Mouse (Mus musculus): ENCODE measurements at regions not wholly inside any gene's neighbourhood (a gene's known extent, or its start where the extent isn't known, plus 50 kb on each side); places are given as distances from the start of the nearest gene placed in this dataset.

DNA sequence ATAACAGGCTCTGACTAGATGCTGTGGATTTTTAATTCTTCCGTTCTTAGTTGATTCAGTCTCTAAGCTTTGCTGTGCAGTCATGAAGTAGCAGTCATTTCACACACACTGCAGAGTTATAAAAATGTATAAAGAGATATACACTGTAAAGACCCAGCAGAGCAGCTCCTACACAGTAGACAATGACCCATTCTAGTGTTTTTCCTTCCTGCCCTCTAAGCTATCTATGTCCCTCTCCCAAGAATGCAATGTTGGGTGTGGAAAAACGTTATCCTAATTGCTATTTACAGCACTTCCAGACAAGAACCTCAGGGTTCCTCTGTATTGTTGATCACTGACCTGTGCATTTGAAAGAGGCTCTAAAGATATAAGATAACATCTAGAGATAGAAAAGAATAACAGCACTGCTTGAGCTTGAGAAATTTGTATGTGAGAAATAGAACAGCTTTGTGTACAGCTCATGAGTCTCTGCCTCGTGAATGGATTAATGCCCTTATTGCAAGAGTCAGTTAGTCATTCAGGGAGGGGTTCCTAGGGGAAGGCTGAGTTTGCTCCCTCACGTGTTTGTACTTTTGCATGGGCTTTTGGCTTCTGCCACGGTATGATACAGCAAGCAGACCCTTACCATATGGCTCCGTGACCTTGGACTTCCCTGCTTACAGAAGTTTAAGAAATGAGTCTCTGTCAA is 613.0 kb upstream of the A1bg start:
- no peak for TF ChIP-seq POLR2A (IDR thresholded peaks at IDR 0.05; ENCODE audit: borderline replicate concordance, extremely low read depth, insufficient read depth, insufficient read length)
- H3K4me3 ChIP-seq (replicated peaks; ENCODE audit: low read length) = no peak overlapping the region
- DNase-seq (ENCODE audit: low spot score) = no peak
- H3K27ac ChIP-seq (replicated peaks; ENCODE audit: low read depth, low read length) = no peak overlapping the region
- no peak overlapping the region for H3K9ac ChIP-seq (ENCODE audit: low read depth, low read length, severe bottlenecking)
- WGBS = 53% methylated on average over 6 of the region's 6 CpGs
- H3K36me3 ChIP-seq (ENCODE audit: control insufficient read depth, insufficient read depth, low read length) = no peaks in the 10 kb centered on the region
- H3K9me3 ChIP-seq (ENCODE audit: control insufficient read depth, low read length) = no peaks in the 10 kb centered on the region
- no peaks in the 10 kb centered on the region for H3K4me1 ChIP-seq (ENCODE audit: control insufficient read depth, insufficient read depth, low read length)
- no peak overlapping the region for H3K4me2 ChIP-seq (replicated peaks; ENCODE audit: low read depth, low read length, severe bottlenecking)
- no peaks in the 10 kb centered on the region for H3K27me3 ChIP-seq (ENCODE audit: control insufficient read depth, insufficient read depth, low read length)
- no peak for ATAC-seq (ENCODE audit: low FRiP score, low read depth)

DNA sequence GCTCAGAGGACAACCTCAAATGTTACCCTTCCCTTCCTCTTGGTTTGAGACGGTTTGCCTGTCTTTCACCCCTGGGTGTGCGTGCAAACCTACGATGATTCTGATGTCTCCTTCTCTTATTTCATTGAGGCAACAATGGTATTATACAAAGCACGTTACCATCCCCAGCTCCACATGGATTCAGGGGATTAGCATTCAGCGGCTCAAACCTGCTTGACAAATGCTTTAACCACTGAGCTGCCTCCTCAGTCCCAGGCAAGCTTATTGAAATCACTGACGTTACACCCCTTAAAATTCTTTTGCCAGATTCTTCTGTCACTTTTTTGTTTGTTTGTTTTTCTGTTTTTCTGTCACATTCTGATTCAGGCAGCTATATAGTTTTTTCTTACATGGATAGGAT is 612.4 kb upstream of the A1bg start:
- Histone ChIP-seq H3K36me3 (ENCODE audit: control insufficient read depth, insufficient read depth, low read length) (no peaks in the 10 kb centered on the region), H3K4me1 (ENCODE audit: control insufficient read depth, insufficient read depth, low read length) (no peaks in the 10 kb centered on the region), H3K9me3 (ENCODE audit: control insufficient read depth, low read length) (no peaks in the 10 kb centered on the region), H3K27me3 (ENCODE audit: control insufficient read depth, insufficient read depth, low read length) (no peaks in the 10 kb centered on the region), H3K4me2 (replicated peaks; ENCODE audit: low read depth, low read length, severe bottlenecking) (no peak overlapping the region), H3K27ac (replicated peaks; ENCODE audit: low read depth, low read length) (no peak overlapping the region), H3K4me3 (replicated peaks; ENCODE audit: low read length) (no peak overlapping the region), H3K9ac (ENCODE audit: low read depth, low read length, severe bottlenecking) (no peak overlapping the region)
- 70% methylated on average over 6 of the region's 6 CpGs for WGBS
- TF ChIP-seq POLR2A (IDR thresholded peaks at IDR 0.05; ENCODE audit: borderline replicate concordance, extremely low read depth, insufficient read depth, insufficient read length) = no peak
- DNase-seq (ENCODE audit: low spot score) = no peak
- no peak for ATAC-seq (ENCODE audit: low FRiP score, low read depth)

- Histone ChIP-seq H3K36me3 (ENCODE audit: control insufficient read depth, insufficient read depth, low read length) (no peaks in the 10 kb centered on the region), H3K9me3 (ENCODE audit: control insufficient read depth, low read length) (no peaks in the 10 kb centered on the region), H3K9ac (ENCODE audit: low read depth, low read length, severe bottlenecking) (no peak overlapping the region), H3K27ac (replicated peaks; ENCODE audit: low read depth, low read length) (no peak overlapping the region), H3K27me3 (ENCODE audit: control insufficient read depth, insufficient read depth, low read length) (no peaks in the 10 kb centered on the region), H3K4me1 (ENCODE audit: control insufficient read depth, insufficient read depth, low read length) (no peaks in the 10 kb centered on the region), H3K4me3 (replicated peaks; ENCODE audit: low read length) (no peak overlapping the region), H3K4me2 (replicated peaks; ENCODE audit: low read depth, low read length, severe bottlenecking) (no peak overlapping the region)
- ATAC-seq (ENCODE audit: low FRiP score, low read depth) = no peak
- TF ChIP-seq POLR2A (IDR thresholded peaks at IDR 0.05; ENCODE audit: borderline replicate concordance, extremely low read depth, insufficient read depth, insufficient read length) = no peak
- 75% methylated on average over 7 of the region's 7 CpGs for WGBS
- no peak for DNase-seq (ENCODE audit: low spot score)
These were observed 610.0 kb upstream of the A1bg start for GRCm38 (mm10) chr15:61532808-61533207.

- Histone ChIP-seq H3K9ac (ENCODE audit: low read depth, low read length, severe bottlenecking) (no peak overlapping the region), H3K27ac (replicated peaks; ENCODE audit: low read depth, low read length) (no peak overlapping the region), H3K4me2 (replicated peaks; ENCODE audit: low read depth, low read length, severe bottlenecking) (no peak overlapping the region), H3K27me3 (ENCODE audit: control insufficient read depth, insufficient read depth, low read length) (no peaks in the 10 kb centered on the region), H3K4me3 (replicated peaks; ENCODE audit: low read length) (no peak overlapping the region), H3K4me1 (ENCODE audit: control insufficient read depth, insufficient read depth, low read length) (no peaks in the 10 kb centered on the region), H3K36me3 (ENCODE audit: control insufficient read depth, insufficient read depth, low read length) (no peaks in the 10 kb centered on the region), H3K9me3 (ENCODE audit: control insufficient read depth, low read length) (no peaks in the 10 kb centered on the region)
- DNase-seq (ENCODE audit: low spot score) (no peak), ATAC-seq (ENCODE audit: low FRiP score, low read depth) (no peak)
- TF ChIP-seq POLR2A (IDR thresholded peaks at IDR 0.05; ENCODE audit: borderline replicate concordance, extremely low read depth, insufficient read depth, insufficient read length) = no peak
- WGBS = 88% methylated on average over 2 of the region's 2 CpGs
These were observed 609.2 kb upstream of the A1bg start for GRCm38 (mm10) chr15:61532040-61532439.

DNA sequence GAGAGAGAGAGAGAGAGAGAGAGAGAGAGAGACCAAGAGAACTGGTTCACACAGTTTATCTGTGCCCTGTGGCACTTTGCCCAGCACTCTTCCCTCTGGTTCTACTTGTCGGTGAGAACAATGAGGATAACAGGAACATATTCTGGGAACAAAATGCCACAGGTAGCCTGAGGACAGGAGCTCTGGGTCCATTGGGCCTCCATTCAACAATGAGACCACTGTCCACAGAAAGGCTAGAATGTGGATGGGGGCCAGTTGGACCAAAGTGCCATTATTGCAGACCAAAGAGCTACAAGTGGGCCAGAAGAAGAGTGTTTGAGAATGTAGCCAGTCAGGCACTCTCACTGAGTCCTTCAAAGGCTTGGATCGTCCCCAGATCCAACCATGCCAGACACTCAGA is 600.2 kb upstream of the A1bg start:
- Histone ChIP-seq H3K4me2 (replicated peaks; ENCODE audit: low read depth, low read length, severe bottlenecking) (no peak overlapping the region), H3K9ac (ENCODE audit: low read depth, low read length, severe bottlenecking) (no peak overlapping the region), H3K27ac (replicated peaks; ENCODE audit: low read depth, low read length) (no peak overlapping the region), H3K4me1 (ENCODE audit: control insufficient read depth, insufficient read depth, low read length) (no peaks in the 10 kb centered on the region), H3K4me3 (replicated peaks; ENCODE audit: low read length) (no peak overlapping the region), H3K9me3 (ENCODE audit: control insufficient read depth, low read length) (no peaks in the 10 kb centered on the region), H3K36me3 (ENCODE audit: control insufficient read depth, insufficient read depth, low read length) (no peaks in the 10 kb centered on the region), H3K27me3 (ENCODE audit: control insufficient read depth, insufficient read depth, low read length) (no peaks in the 10 kb centered on the region)
- WGBS = 87% methylated on average over 2 of the region's 2 CpGs
- TF ChIP-seq POLR2A (IDR thresholded peaks at IDR 0.05; ENCODE audit: borderline replicate concordance, extremely low read depth, insufficient read depth, insufficient read length) = no peak
- ATAC-seq (ENCODE audit: low FRiP score, low read depth) = no peak
- no peak for DNase-seq (ENCODE audit: low spot score)

GRCm38 (mm10) chr15:61517265-61517664 is 594.5 kb upstream of the A1bg start:
- no peak for ATAC-seq (ENCODE audit: low FRiP score, low read depth)
- H3K27ac ChIP-seq (replicated peaks; ENCODE audit: low read depth, low read length) = no peak overlapping the region
- H3K4me2 ChIP-seq (replicated peaks; ENCODE audit: low read depth, low read length, severe bottlenecking) = no peak overlapping the region
- H3K36me3 ChIP-seq (ENCODE audit: control insufficient read depth, insufficient read depth, low read length) = no peaks in the 10 kb centered on the region
- no peak for TF ChIP-seq POLR2A (IDR thresholded peaks at IDR 0.05; ENCODE audit: borderline replicate concordance, extremely low read depth, insufficient read depth, insufficient read length)
- H3K4me3 ChIP-seq (replicated peaks; ENCODE audit: low read length) = no peak overlapping the region
- no peak overlapping the region for H3K9ac ChIP-seq (ENCODE audit: low read depth, low read length, severe bottlenecking)
- no peaks in the 10 kb centered on the region for H3K27me3 ChIP-seq (ENCODE audit: control insufficient read depth, insufficient read depth, low read length)
- no peak for DNase-seq (ENCODE audit: low spot score)
- no peaks in the 10 kb centered on the region for H3K4me1 ChIP-seq (ENCODE audit: control insufficient read depth, insufficient read depth, low read length)
- H3K9me3 ChIP-seq (ENCODE audit: control insufficient read depth, low read length) = no peaks in the 10 kb centered on the region
- WGBS = 57% methylated on average over 1 of the region's 1 CpGs
